Mouse (Mus musculus) stomach, postnatal 0 days (tissue): Measurements from ENCODE around the gene Zfp989. TPM values are rescaled to one million over a fixed set of nuclear protein-coding genes. Genes with fewer than 3 reads are reported as not detected.
"Not testable (repeated sequence)": the region's sequence is repeated elsewhere in the genome, so short reads cannot be mapped to it uniquely, and the experiment has no call there.

Source experiments
- ATAC-seq: fragments of 200-750 bp; cut with Nextera tagmentation; 2 replicates; pipeline ENCODE4 v1.8.0; 2017; ENCODE audit not compliant: low FRiP score, low TSS enrichment
- DNase-seq: peaks from one replicate; pipeline ENCODE4 v3.0.0-alpha.2; 2016; ENCODE audit warnings: low spot score
- H3K27ac ChIP-seq: fragments of 300-500 bp; sonication (generic); replicated peaks from 2 replicates; pipeline ENCODE4 v1.5.1; 2014; ENCODE audit warnings: mild to moderate bottlenecking, control low read depth
- H3K27me3 ChIP-seq: fragments of 300-500 bp; sonication (generic); 2 replicates; pipeline ENCODE4 v1.6.1; 2014; ENCODE audit warnings: low read length; ENCODE audit not compliant: control insufficient read depth, insufficient read depth
- H3K36me3 ChIP-seq: fragments of 300-500 bp; sonication (generic); 2 replicates; pipeline ENCODE4 v1.6.1; 2014; ENCODE audit warnings: low read length, mixed read lengths; ENCODE audit not compliant: control insufficient read depth, insufficient read depth
- H3K4me1 ChIP-seq: fragments of 300-500 bp; sonication (generic); replicated peaks from 2 replicates; pipeline ENCODE4 v1.6.1; 2014; ENCODE audit warnings: antibody characterized with exemption; ENCODE audit not compliant: control insufficient read depth, insufficient read depth
- H3K4me2 ChIP-seq: fragments of 300-500 bp; sonication (generic); replicated peaks from 2 replicates; pipeline ENCODE4 v1.6.1; 2014; ENCODE audit warnings: low read depth, mild to moderate bottlenecking, control low read depth, moderate library complexity
- H3K4me3 ChIP-seq: fragments of 300-500 bp; sonication (generic); 2 replicates; pipeline ENCODE4 v1.5.1; 2014; ENCODE audit warnings: low read depth, low read length, control low read depth
- H3K9ac ChIP-seq: fragments of 300-500 bp; sonication (generic); 2 replicates; pipeline ENCODE4 v1.6.1; 2014; ENCODE audit warnings: mild to moderate bottlenecking, low read length, control low read depth, mixed read lengths
- H3K9me3 ChIP-seq: fragments of 300-500 bp; sonication (generic); 2 replicates; pipeline ENCODE4 v1.6.1; 2016; ENCODE audit warnings: low read length; ENCODE audit not compliant: control insufficient read depth
- CTCF ChIP-seq: IDR thresholded peaks from 2 replicates; pipeline ENCODE4 v1.5.1; 2016; ENCODE audit warnings: antibody characterized with exemption, low read depth, mild to moderate bottlenecking, moderate library complexity
- EP300 ChIP-seq: optimal IDR thresholded peaks from 2 replicates; pipeline ENCODE3; 2016; ENCODE audit warnings: antibody characterized with exemption
- WGBS: fragments of 180-500 bp; shearing (Covaris S2); extraction: QIAGEN DNeasy Blood & Tissue Kit; methylation state at CpG from one replicate; pipeline ENCODE4 v1.1.7; 2014; 5-methylcytosine and 5-hydroxymethylcytosine counted together
- polyA plus RNA-seq: library from polyadenylated mRNA; unstranded; fragments of >200 nt; fragmentation: Nextera tagmentation; extraction: Ambion mirVana; gene quantifications from 2 replicates; pipeline ENCODE4 v1.2.1, GENCODE M21; 2015

The Zfp989 gene
- polyA plus RNA-seq: not detected in 2 replicates

DNA sequence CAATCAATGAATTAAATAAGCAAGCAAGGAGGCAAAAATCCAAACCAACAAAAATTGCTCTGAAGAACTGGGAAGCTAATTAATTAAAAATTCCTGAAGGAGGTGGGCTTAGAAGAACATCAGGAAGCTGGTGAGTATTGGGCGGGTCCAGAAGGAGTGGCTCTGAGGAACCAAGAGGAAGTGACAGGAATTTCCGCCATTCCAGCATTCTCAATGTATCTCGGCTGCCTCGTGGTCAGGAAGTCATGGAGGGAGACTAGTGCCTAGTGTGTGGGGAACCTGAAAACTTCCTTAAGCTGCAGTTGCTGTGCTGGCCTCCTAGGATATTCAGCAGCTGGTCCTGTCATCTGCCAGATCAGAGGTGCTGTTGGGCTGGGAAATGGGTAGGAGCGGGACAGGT lies at the start of gene Zfp989:
Gene Zfp989, plus strand, starts transcription at position 220 of the 400 bp plus-strand sequence.
- not testable (repeated sequence) for H3K27ac ChIP-seq, H3K9me3 ChIP-seq, H3K9ac ChIP-seq, H3K4me1 ChIP-seq, H3K36me3 ChIP-seq, H3K4me2 ChIP-seq, H3K27me3 ChIP-seq, ATAC-seq, H3K4me3 ChIP-seq, DNase-seq
- WGBS: 78% methylated on average over 5 of the region's 5 CpGs

DNA sequence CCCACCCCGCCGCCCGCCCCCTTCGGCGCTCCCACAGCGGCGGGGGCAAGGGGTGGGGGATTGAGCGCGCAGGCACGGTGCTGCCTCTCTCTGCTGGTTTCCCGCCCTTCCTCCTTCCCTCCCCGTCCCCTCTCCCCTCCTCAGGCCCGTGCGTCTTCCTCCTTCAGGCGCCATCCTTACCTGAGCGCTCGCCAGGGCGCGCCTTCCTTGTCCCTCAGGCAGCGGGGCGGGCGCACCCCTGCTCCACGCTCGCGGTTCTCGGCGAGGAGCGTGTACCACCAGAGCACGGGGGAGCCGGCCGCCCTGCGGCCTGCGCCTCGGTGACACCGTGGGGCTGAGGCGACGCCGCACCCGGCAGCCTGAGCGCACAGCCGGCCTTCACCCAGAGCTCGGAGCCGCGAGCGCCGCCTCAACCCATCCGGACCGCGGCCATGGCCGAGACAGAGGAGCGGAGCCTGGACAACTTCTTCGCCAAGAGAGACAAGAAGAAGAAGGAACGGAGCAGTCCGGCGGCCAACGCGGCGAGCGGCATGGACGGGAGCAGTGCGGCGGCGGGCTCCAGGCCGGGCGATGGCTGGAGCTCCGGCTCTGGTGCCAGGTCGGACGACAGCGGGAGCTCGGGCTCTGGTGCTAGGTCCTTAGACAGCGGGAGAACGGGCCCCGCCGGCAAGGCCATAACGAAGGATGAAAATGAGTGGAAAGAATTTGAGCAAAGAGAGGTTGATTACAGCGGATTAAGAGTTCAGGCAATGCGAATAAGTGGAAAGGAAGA lies 39.3 kb upstream of the Zfp989 start:
- no peak for TF ChIP-seq CTCF
- no peak for TF ChIP-seq EP300
- no peak for ATAC-seq
- no peak overlapping the region for H3K9ac ChIP-seq
- no peaks in the 10 kb centered on the region for H3K27me3 ChIP-seq
- 0 out of 2 replicates have a peak, but pooled peaks cover 4% of the 10 kb centered on the region for H3K9me3 ChIP-seq
- no peak overlapping the region for H3K27ac ChIP-seq
- no peak for DNase-seq
- no peaks in the 10 kb centered on the region for H3K36me3 ChIP-seq
- H3K4me3 ChIP-seq: 0 out of 2 replicates have a peak overlapping the region, but pooled peaks have one; percentile 1
- WGBS: 10% methylated on average over 77 of the region's 77 CpGs
- H3K4me1 ChIP-seq: no peaks in the 10 kb centered on the region
- H3K4me2 ChIP-seq: 0 out of 2 replicates have a peak overlapping the region, but pooled peaks have one; percentile 11

DNA sequence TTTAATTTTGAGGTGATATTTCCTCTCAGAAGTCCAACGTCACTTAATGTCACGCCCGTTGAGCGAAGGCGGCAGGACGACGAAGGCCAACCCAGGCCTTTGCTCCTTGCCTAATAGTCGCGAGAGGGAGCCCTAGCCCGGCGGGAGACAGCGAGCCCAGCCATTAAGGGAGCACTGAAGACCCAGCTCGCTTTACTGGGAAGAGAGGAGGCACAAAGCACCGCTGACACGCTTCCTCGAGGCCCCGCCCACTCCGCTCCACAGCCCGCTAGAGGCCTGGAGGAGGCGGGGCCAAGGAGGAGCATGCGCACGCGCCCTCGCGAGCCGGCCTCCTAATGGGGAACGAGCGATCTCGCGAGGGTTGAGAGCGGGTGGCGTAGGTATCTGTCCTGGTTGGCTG lies 30.1 kb upstream of the Zfp989 start:
- H3K4me3 ChIP-seq, H3K27me3 ChIP-seq, H3K9me3 ChIP-seq, H3K4me1 ChIP-seq, H3K4me2 ChIP-seq, DNase-seq, H3K9ac ChIP-seq, ATAC-seq, H3K27ac ChIP-seq, H3K36me3 ChIP-seq: not testable (repeated sequence)
- 63% methylated on average over 31 of the region's 32 CpGs for WGBS

DNA sequence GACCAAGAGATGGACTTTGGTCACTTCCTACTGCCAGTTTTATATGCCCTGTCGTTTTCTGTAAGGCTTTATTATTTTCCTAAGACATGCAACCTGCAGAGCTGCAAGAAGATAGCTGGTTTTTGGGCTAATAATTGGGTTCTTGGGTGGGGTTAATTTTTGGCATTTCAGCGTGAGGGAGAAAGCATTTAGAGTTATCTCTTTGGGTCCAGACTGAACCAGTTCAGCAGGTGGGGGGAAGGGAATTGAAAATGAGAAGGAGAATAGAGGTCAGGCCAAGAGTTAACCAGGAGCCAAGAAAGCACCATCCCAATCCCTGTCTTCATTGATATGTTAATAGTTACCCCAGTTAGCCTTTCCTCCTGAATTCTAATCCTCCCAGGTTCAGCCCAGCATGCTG lies 4.8 kb downstream of the Zfp989 start:
- 21% methylated on average over 2 of the region's 2 CpGs for WGBS
- not testable (repeated sequence) for H3K27me3 ChIP-seq, ATAC-seq

DNA sequence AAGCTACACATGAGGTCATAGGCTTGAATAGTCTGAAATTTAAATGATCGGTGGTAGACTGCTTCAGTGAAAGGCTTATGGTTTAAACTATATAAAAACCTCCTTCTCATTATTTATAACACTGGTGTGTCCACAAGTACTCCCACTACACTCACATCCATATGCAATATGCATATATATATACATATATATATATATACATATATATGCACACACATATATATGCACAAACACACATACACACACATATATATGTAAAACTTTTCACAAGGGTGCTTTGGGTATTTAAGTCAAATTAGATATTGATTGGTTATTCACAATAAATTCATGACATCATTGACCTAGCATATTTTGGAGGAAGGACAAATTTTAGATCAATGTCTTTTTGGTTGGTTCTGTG lies 46.6 kb downstream of the Zfp989 start:
- H3K4me2 ChIP-seq, ATAC-seq, H3K27me3 ChIP-seq, H3K4me1 ChIP-seq, H3K4me3 ChIP-seq, H3K27ac ChIP-seq, H3K36me3 ChIP-seq, DNase-seq, H3K9me3 ChIP-seq, H3K9ac ChIP-seq: not testable (repeated sequence)
- WGBS: no CpG with 5 or more reads among the region's 1 CpGs

More for the DNA sequence above, 4.8 kb downstream of the Zfp989 start:
- H3K27ac ChIP-seq, H3K9me3 ChIP-seq, H3K9ac ChIP-seq, H3K4me2 ChIP-seq, DNase-seq, H3K4me3 ChIP-seq, H3K4me1 ChIP-seq, H3K36me3 ChIP-seq: not testable (repeated sequence)

DNA sequence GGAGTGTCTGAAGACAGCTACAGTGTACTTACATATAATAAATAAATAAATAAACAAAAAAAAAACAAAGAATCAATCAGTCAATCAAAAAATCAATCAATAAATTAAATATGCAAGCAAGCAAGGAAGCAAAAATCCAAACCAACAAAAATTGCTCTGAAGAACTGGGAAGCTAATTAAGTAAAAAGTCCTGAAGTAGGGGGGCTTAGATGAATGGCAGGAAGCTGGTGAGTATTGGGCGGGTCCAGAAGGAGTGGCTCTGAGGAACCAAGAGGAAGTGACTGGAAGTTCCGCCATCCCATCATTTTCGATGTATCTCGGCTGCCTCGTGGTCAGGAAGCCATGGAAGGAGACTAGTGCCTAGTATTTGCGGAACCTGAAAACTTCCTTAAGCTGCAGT lies 49.8 kb downstream of the Zfp989 start, which contains the start of gene Rex2:
Gene Rex2, plus strand, starts transcription at position 301 of the 400 bp plus-strand sequence.
- not testable (repeated sequence) for H3K27me3 ChIP-seq

DNA sequence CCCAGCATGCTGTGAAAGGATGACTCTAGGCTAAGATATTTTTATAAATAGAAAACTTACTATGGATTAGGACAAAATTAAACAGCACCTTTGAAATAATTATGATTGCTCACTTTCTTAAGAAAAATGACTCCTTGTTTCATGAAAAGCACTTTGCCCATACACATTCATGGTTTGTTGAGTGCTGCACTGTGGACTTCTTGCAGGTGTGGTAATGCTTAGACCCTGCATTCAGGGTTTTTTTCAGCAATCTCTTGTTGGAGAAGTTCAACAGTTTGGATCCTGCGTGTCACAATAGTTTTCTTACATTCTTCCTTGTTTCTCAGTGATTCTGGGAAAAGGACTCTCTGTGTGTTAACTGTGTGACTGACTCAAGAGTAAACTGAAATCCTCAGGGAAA lies 54.6 kb downstream of the Zfp989 start:
- not testable (repeated sequence) for DNase-seq, H3K36me3 ChIP-seq, ATAC-seq, H3K4me2 ChIP-seq, H3K9ac ChIP-seq, H3K4me1 ChIP-seq, H3K9me3 ChIP-seq, H3K27me3 ChIP-seq, H3K4me3 ChIP-seq, H3K27ac ChIP-seq
- 53% methylated on average over 1 of the region's 1 CpGs for WGBS

More for the DNA sequence above, 49.8 kb downstream of the Zfp989 start, which contains the start of gene Rex2:
- H3K27ac ChIP-seq, ATAC-seq, H3K9me3 ChIP-seq, H3K4me1 ChIP-seq, H3K36me3 ChIP-seq, H3K9ac ChIP-seq, H3K4me3 ChIP-seq, DNase-seq, H3K4me2 ChIP-seq: not testable (repeated sequence)
- no CpG with 5 or more reads among the region's 6 CpGs for WGBS

DNA sequence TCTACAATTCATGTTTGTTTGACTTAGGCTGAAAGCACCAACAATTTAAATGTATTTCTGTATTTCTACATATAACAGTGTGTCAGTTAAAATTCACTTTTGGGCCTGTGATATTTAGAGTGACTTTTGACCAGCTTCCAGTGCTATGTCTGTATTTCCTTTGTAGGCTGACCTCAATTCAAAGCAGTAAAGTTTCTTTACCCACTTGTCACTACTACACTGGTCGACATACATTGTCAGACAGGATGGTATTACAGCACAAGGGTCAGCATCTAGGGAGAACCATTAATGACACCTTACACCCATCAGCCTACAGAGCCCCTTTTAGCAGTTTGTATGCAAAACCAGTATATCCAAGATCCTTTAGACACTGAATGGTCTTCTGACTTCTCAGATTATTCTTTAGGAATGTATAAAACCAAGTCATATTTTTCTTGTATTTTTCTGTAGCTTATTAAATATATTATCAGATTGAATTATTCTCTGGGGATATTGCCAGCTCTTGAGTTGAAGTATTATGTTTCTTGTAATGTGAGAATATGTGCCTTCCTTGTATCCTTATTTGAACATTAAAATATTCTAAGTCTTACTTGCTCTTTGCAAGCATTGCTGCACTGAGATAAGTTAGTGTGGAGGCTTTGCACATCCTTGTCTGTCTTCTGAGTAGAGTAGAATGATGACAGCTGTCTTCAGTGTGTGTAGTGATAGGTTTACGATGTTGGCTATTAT lies 59.7 kb downstream of the Zfp989 start:
- not testable (repeated sequence) for H3K4me2 ChIP-seq, H3K4me3 ChIP-seq, H3K27me3 ChIP-seq, H3K4me1 ChIP-seq, H3K9me3 ChIP-seq, DNase-seq, H3K36me3 ChIP-seq, H3K27ac ChIP-seq, ATAC-seq, H3K9ac ChIP-seq
- 88% methylated on average over 1 of the region's 2 CpGs for WGBS
